Mouse (Mus musculus) thymus, postnatal 36 days (tissue): Measurements from ENCODE around the gene C130032M10Rik.

Source experiments
- DNase-seq, 2 experiments: peaks; one replicate each; pipeline ENCODE4 v3.0.0; 2022; ENCODE audit warnings: mixed read lengths in 2 of 2

Gene C130032M10Rik

DNA sequence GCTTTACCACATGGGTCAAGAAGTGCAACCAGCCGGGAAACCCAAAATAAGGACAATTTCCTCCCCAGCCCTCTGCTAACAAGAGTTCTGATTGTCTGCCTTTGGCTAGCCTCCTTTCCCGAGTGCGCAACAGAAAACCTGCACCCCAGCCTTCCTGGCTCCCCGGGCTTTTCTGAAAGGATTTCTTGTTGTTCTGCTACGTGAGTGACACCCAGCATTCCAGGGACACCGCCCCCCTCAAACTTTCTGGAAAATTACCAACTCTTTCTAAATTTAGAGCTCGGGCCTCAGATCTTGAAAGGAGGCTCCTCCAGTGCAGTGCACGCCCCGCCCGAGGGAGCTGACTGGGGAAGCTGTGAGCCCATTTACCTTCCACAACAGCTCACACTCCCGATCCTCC is at the start of gene C130032M10Rik:
C130032M10Rik (plus strand) TSS at position 334 of the 400 bp plus-strand sequence.
- no peak for DNase-seq

GRCm38 (mm10) chr9:114466871-114467270 is 48.6 kb upstream of the C130032M10Rik start:
- DNase-seq: no peak

GRCm38 (mm10) chr9:114468217-114468616 is 47.3 kb upstream of the C130032M10Rik start:
- no peak for DNase-seq

- no peak for DNase-seq
Observed at GRCm38 (mm10) chr9:114468701-114469100, 46.8 kb upstream of the C130032M10Rik start.

GRCm38 (mm10) chr9:114471892-114472291 is 43.6 kb upstream of the C130032M10Rik start:
- DNase-seq: no peak

DNA sequence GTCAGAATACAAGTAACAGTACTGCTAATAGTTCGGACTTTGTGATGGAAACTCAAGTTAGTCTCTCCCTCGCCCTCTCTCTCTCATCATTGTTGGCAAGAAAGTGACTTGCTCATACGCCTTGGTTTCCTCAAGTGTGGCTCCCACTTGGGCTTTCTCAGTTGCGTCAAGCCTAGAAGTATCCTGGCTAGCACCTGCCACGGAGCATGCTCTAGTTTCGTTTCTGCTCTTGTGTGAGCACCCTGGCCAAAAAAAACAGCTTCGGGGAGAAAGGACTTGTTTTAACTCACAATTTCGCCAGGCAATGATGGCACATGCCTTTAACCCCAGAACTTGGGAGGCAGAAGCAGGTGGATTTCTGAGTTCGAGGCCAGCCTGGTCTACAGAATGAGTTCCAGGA is 38.5 kb upstream of the C130032M10Rik start:
- DNase-seq: no peak

DNA sequence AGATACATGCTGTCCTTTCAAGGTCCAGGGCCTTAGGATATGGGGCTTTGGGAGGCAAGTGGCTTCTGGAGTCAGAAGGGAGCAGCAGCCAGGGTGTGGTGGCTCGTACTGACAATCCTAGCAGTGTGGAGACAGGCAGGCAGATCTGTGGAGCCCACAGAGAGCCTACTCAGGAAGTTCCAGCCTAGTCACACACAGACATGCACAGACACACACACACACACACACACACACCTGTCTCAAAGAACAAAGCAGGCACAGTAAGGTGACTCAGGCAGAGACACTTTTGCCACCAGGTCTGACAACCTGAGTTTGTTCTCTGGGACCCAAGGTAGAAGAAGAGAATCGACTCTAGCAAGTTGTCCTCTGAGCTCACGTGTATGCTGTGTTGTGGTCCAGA is 34.6 kb upstream of the C130032M10Rik start:
- peak in 1 of 2 experiments; percentile 18 for DNase-seq

GRCm38 (mm10) chr9:114484771-114485170 is 30.7 kb upstream of the C130032M10Rik start:
- no peak for DNase-seq

DNA sequence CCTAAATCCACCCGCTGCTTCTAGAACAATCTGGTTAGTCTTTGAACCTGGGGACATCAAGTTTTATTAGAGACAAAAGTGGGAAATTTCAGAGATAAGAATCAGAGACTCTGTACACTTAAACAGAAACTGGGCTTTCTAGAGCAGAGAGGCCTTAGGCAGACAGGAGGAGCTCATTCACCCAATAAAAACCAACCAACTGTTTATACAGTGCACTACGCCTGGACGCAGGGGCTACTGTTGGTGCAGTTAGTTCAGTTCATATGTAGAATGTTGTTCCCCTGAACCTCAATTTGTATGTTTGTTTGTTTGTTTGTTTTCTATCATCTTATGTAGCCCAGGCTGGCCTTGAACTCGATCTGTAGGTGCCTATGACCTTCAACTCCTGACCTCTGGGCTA is 28.7 kb upstream of the C130032M10Rik start:
- DNase-seq: no peak

GRCm38 (mm10) chr9:114487481-114488258 is 27.8 kb upstream of the C130032M10Rik start:
- DNase-seq: no peak

- peak; percentile 55 to 68 for DNase-seq
Observed at GRCm38 (mm10) chr9:114496469-114496868, 19.0 kb upstream of the C130032M10Rik start.

DNA sequence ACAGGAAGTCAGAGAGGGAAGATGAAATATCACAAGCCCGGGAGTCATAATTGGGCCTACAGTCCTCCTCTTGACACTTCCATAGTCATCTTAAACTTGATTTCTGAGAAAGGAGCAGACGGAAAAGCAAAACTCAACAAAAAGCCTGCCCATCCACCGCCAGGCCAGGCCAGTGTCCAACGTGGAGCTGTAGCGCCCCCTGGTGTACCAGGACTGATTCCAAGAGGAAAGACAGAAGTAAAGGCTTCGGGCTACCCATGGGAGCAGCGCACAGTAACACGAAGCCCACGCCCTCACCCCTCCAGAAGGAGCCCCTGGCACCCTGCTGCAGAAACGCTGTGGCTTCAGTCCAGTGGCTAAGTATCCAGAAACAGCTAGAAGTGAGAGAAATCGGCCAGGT is 17.3 kb upstream of the C130032M10Rik start:
- peak; percentile 87 to 92 for DNase-seq

GRCm38 (mm10) chr9:114499783-114500515 is 15.5 kb upstream of the C130032M10Rik start:
- peak; percentile 60 to 68 for DNase-seq

DNA sequence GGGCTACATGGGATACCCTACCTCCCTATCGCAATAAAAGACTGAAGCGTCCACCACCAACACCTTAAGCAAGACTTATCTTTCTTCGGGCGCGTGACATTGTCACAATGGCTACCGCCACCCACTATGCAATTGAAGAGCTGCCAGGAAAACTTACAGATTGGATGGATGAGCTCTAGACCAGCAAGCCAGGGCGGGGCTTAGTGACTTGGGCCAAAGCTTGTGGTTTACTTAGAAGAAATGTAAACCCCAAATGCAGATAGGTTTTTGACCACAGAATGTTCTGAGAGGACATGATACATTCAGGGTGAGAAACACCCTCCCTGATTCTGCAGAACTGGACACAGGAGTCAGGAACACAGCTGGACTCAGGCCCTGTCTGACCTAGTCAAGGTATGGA is 14.4 kb upstream of the C130032M10Rik start:
- no peak for DNase-seq

DNA sequence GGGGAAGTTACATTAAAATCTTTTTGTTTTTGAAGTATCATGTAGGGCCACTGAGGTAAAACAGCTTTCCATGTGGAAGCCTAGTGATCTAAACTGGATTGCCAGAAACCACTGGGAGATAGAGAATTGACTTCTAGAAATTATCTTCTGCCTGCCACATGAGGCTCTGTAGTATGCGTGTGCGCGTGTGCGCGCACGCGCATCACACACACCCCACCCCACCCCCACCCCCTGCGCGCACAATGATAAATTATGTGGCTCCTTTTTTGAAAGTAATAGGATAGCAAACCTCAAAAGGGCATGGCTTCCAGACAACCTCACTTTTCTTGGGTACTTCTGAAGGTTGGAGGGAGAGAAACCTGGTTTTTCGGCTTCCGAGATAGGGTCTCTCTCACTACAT is 13.6 kb upstream of the C130032M10Rik start:
- no peak for DNase-seq

DNA sequence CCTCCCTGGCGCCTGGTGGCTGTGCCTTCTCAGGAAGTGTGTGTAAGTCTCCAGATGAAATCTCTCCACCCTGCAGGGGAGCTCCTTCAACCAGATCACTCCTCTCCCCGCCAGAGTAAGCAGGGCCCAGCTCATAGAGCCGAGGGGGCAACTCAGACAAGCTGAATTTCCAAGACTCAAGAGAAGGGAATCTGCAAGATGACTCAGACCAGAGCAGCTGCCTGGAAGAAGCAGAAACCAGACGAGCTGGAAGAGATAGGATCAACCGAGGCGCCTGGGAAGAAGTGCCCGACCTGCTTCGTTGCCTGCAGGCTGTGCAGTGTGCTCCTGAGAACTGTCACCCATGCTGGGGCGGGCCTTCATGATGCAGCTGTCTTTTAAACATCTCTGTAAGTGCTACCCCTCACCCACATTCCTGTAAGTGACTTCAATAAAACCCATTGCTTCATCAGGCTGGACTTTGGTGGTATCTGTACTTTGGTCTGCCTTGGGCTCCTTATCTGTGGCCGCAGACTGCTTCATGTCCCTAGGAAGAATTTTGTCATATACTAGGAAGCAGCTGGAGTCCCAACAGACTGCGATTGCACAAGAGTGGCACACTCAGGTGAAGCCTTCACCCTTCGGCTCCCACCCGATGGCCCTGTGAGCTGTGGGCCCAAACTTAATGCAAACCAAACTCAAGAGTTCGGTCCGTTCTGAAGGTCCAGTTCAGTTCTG is 12.6 kb upstream of the C130032M10Rik start:
- DNase-seq: no peak

- no peak for DNase-seq
Observed at GRCm38 (mm10) chr9:114504816-114505215, 10.7 kb upstream of the C130032M10Rik start, which contains the start of gene Ccr4. Gene Ccr4 (minus strand): TSS chr9:114504916.

GRCm38 (mm10) chr9:114506564-114506963 is 8.9 kb upstream of the C130032M10Rik start:
- DNase-seq: no peak

DNA sequence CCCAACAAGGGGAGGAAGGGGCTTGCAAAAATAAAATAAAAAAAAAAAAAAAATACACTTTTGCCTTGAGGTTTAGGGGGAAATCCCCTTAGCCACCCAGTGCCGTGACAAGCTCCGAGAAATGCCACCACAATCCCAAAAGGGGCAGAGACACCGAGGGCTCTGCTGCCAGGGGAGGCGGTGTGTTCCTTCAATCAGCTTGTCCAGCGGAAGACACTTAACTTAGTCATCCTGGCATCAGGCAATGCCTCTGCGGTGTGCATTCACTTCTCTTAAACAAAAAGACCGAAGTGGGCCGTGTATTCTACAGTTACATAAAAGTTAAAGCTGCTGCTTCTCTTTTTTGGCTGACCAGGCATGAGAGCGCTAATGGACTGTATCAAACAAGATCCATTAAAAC is 8.1 kb upstream of the C130032M10Rik start:
- no peak for DNase-seq

- DNase-seq: peak; percentile 57 to 72
Observed at GRCm38 (mm10) chr9:114509785-114510184, 5.7 kb upstream of the C130032M10Rik start.

GRCm38 (mm10) chr9:114512831-114513230 is 2.7 kb upstream of the C130032M10Rik start:
- no peak for DNase-seq

DNA sequence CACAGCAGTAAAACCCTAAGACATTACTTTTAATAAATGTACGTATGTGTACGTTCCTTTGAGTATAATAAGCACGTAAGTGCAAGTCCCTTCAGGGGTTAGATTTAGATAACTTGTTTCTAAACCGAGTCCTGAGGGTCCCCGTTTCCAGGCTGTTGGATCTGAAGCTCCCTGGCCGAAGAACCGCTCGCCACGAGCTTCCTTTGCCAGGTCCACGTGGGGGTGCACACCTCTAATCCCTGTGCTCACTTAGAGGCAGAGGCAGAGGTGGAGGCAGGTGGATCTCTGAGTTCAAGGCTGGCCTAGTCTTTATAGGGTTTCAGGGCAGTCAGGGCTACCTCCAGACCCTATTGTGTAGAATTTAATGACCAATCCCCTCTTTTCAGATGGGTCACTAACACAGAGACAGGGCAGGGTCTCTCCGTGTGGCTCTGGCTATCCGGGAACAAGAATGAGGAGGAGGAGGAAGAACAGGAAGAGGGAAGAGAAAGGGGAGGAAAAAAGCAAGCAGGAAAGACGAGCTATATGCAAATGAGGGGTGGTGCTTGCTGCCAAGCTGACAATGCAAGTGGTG is 2.5 kb downstream of the C130032M10Rik start:
- DNase-seq: no peak
